Mouse (Mus musculus): ENCODE data around the gene Ackr3. TPM values are rescaled to one million over a fixed set of nuclear protein-coding genes. Genes with fewer than 3 reads are reported as not detected.
A peak's percentile ranks its signal among the peaks of the same experiment; 100 is the strongest.

Gene Ackr3
- polyA plus RNA-seq (2012; rRNA removed), result 128 and 172 TPM in 2 replicates

- peak; percentile 90 for DNase-seq
- Histone ChIP-seq H3K27ac (ENCODE audit: insufficient read depth, low read depth, low read length) (peak within 1 kb of the TSS; percentile 85), H3K27me3 (replicated peaks; ENCODE audit: control insufficient read depth, insufficient read depth, low read length) (no peaks in the 10 kb centered on the region), H3K4me3 (ENCODE audit: insufficient read depth, low read depth, low read length) (peak within 1 kb of the TSS; percentile 85), H3K36me3 (ENCODE audit: control insufficient read depth, insufficient read depth, low read length) (no peaks in the 10 kb centered on the region), H3K4me1 (ENCODE audit: control insufficient read depth, insufficient read depth, low read length) (peaks cover 17% of the 10 kb centered on the region)
- TF ChIP-seq POLR2A (IDR thresholded peaks at IDR 0.05; ENCODE audit: low read depth, low read length) (peak; percentile 92), CTCF (conservative IDR thresholded peaks at IDR 0.05; ENCODE audit: insufficient read depth, insufficient read length, low read depth, low read length) (peak; percentile 69)
- whole genome bisulfite sequencing, result 4% methylated on average over 19 of the region's 19 CpGs
Observed at GRCm38 (mm10) chr1:90203783-90204690, at the start of gene Ackr3. Gene Ackr3 (plus strand): TSS chr1:90203980.

GRCm38 (mm10) chr1:90156589-90156988 is 47.2 kb upstream of the Ackr3 start:
- Histone ChIP-seq H3K27me3 (replicated peaks; ENCODE audit: control insufficient read depth, insufficient read depth, low read length) (no peaks in the 10 kb centered on the region), H3K4me1 (ENCODE audit: control insufficient read depth, insufficient read depth, low read length) (0 out of 2 replicates have a peak, but pooled peaks cover 3% of the 10 kb centered on the region), H3K27ac (ENCODE audit: insufficient read depth, low read depth, low read length) (no peak overlapping the region), H3K36me3 (ENCODE audit: control insufficient read depth, insufficient read depth, low read length) (no peaks in the 10 kb centered on the region), H3K4me3 (ENCODE audit: insufficient read depth, low read depth, low read length) (no peak overlapping the region)
- DNase-seq, result no peak
- 57% methylated on average over 7 of the region's 7 CpGs for whole genome bisulfite sequencing
- TF ChIP-seq POLR2A (IDR thresholded peaks at IDR 0.05; ENCODE audit: low read depth, low read length) (no peak), CTCF (conservative IDR thresholded peaks at IDR 0.05; ENCODE audit: insufficient read depth, insufficient read length, low read depth, low read length) (no peak)

- DNase-seq, result no peak
- Histone ChIP-seq H3K27me3 (replicated peaks; ENCODE audit: control insufficient read depth, insufficient read depth, low read length) (no peaks in the 10 kb centered on the region), H3K4me3 (ENCODE audit: insufficient read depth, low read depth, low read length) (no peak overlapping the region), H3K27ac (ENCODE audit: insufficient read depth, low read depth, low read length) (no peak overlapping the region), H3K4me1 (ENCODE audit: control insufficient read depth, insufficient read depth, low read length) (no peaks in the 10 kb centered on the region), H3K36me3 (ENCODE audit: control insufficient read depth, insufficient read depth, low read length) (no peaks in the 10 kb centered on the region)
- TF ChIP-seq CTCF (conservative IDR thresholded peaks at IDR 0.05; ENCODE audit: insufficient read depth, insufficient read length, low read depth, low read length), result no peak; the same call in 1 of the 2 replicates
- 43% methylated on average over 13 of the region's 13 CpGs for WGBS
Observed at GRCm38 (mm10) chr1:90159927-90160326, 43.9 kb upstream of the Ackr3 start.

DNA sequence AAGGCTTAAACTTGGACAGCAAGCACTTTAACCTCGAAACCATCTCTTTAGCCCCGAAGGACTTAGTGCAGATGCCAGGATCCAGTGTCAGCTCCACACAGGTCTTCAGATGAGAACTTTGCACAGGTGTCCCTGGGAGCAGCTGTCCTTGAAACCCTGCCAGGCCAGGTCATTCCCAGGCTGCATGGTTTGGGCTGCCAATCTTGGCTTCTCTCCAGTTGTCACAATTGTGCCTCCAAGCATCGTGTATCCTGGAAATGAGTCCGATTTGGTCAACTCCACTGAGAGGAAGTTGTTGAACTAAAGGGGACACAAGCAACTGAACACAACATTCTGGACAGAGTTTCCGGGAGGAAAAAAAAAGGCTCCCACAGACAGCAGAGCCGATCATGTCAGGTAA is 42.2 kb upstream of the Ackr3 start:
- WGBS, result 32% methylated on average over 6 of the region's 6 CpGs
- Histone ChIP-seq H3K4me1 (ENCODE audit: control insufficient read depth, insufficient read depth, low read length) (no peaks in the 10 kb centered on the region), H3K36me3 (ENCODE audit: control insufficient read depth, insufficient read depth, low read length) (no peaks in the 10 kb centered on the region), H3K4me3 (ENCODE audit: insufficient read depth, low read depth, low read length) (no peak overlapping the region), H3K27me3 (replicated peaks; ENCODE audit: control insufficient read depth, insufficient read depth, low read length) (no peaks in the 10 kb centered on the region), H3K27ac (ENCODE audit: insufficient read depth, low read depth, low read length) (no peak overlapping the region)
- no peak for TF ChIP-seq CTCF (conservative IDR thresholded peaks at IDR 0.05; ENCODE audit: insufficient read depth, insufficient read length, low read depth, low read length)
- no peak for TF ChIP-seq POLR2A (IDR thresholded peaks at IDR 0.05; ENCODE audit: low read depth, low read length)
- DNase-seq, result peak; percentile 61

GRCm38 (mm10) chr1:90162379-90162857 is 41.4 kb upstream of the Ackr3 start:
- no peak overlapping the region for H3K27ac ChIP-seq (ENCODE audit: insufficient read depth, low read depth, low read length)
- no peaks in the 10 kb centered on the region for H3K36me3 ChIP-seq (ENCODE audit: control insufficient read depth, insufficient read depth, low read length)
- peak; percentile 10 for DNase-seq
- H3K4me1 ChIP-seq (ENCODE audit: control insufficient read depth, insufficient read depth, low read length), result no peaks in the 10 kb centered on the region
- 14% methylated on average over 13 of the region's 13 CpGs for WGBS
- TF ChIP-seq CTCF (conservative IDR thresholded peaks at IDR 0.05; ENCODE audit: insufficient read depth, insufficient read length, low read depth, low read length) (no peak), POLR2A (IDR thresholded peaks at IDR 0.05; ENCODE audit: low read depth, low read length) (no peak)
- no peak overlapping the region for H3K4me3 ChIP-seq (ENCODE audit: insufficient read depth, low read depth, low read length)
- no peaks in the 10 kb centered on the region for H3K27me3 ChIP-seq (replicated peaks; ENCODE audit: control insufficient read depth, insufficient read depth, low read length)

DNA sequence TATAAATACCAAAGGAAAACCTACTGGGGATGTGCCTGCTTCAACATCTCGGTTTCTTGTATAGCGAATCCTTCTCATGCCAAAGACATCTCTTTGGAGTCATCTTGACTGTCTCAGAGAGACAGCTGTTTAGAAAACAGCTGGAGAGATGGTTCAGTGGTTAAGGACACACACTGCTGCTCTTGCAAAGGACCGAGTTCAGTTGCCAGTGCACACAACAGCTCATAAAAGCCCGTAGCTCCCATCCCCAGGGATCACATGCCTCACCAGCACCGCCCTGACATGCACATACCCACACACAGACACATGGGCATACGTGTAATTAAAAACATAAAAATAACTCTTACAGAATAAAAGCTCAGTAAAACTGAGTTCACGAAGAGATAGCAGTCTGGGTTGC is 40.6 kb upstream of the Ackr3 start:
- Histone ChIP-seq H3K4me1 (ENCODE audit: control insufficient read depth, insufficient read depth, low read length) (no peaks in the 10 kb centered on the region), H3K4me3 (ENCODE audit: insufficient read depth, low read depth, low read length) (no peak overlapping the region), H3K27me3 (replicated peaks; ENCODE audit: control insufficient read depth, insufficient read depth, low read length) (no peaks in the 10 kb centered on the region), H3K27ac (ENCODE audit: insufficient read depth, low read depth, low read length) (no peak overlapping the region), H3K36me3 (ENCODE audit: control insufficient read depth, insufficient read depth, low read length) (no peaks in the 10 kb centered on the region)
- 46% methylated on average over 7 of the region's 7 CpGs for WGBS
- TF ChIP-seq POLR2A (IDR thresholded peaks at IDR 0.05; ENCODE audit: low read depth, low read length) (no peak), CTCF (conservative IDR thresholded peaks at IDR 0.05; ENCODE audit: insufficient read depth, insufficient read length, low read depth, low read length) (no peak)
- no peak for DNase-seq

GRCm38 (mm10) chr1:90164319-90164718 is 39.5 kb upstream of the Ackr3 start:
- no peaks in the 10 kb centered on the region for H3K36me3 ChIP-seq (ENCODE audit: control insufficient read depth, insufficient read depth, low read length)
- no peak overlapping the region for H3K4me3 ChIP-seq (ENCODE audit: insufficient read depth, low read depth, low read length)
- 54% methylated on average over 3 of the region's 3 CpGs for WGBS
- no peak overlapping the region for H3K27ac ChIP-seq (ENCODE audit: insufficient read depth, low read depth, low read length)
- TF ChIP-seq POLR2A (IDR thresholded peaks at IDR 0.05; ENCODE audit: low read depth, low read length), result no peak
- no peak for TF ChIP-seq CTCF (conservative IDR thresholded peaks at IDR 0.05; ENCODE audit: insufficient read depth, insufficient read length, low read depth, low read length)
- H3K4me1 ChIP-seq (ENCODE audit: control insufficient read depth, insufficient read depth, low read length), result no peaks in the 10 kb centered on the region
- no peak for DNase-seq
- no peaks in the 10 kb centered on the region for H3K27me3 ChIP-seq (replicated peaks; ENCODE audit: control insufficient read depth, insufficient read depth, low read length)
